Mouse (Mus musculus) erythroblast, adult 5-6 weeks (primary cell): Measurements from ENCODE around the gene Micu1. TPM values are rescaled to one million over a fixed set of nuclear protein-coding genes. Genes with fewer than 3 reads are reported as not detected.
"Not testable (repeated sequence)": the region's sequence is repeated elsewhere in the genome, so short reads cannot be mapped to it uniquely, and the experiment has no call there.

Experiments
- ATAC-seq: replicated peaks from 2 replicates; pipeline ENCODE4 v1.8.0; 2016; ENCODE audit warnings: moderate number of reproducible peaks, mild to moderate bottlenecking, moderate TSS enrichment, inconsistent platforms; ENCODE audit not compliant: poor library complexity, low FRiP score, severe bottlenecking
- total RNA-seq, 2 experiments: library from RNA; stranded (forward) in 1 of 2; stranded (reverse) in 1 of 2; fragments of 150-400 nt in 1 of 2; fragments of 200-764, 138-1000 nt in 1 of 2; gene quantifications; 2 replicates each; pipeline versions ENCODE4 v1.2.3 to v1.2.4; 2015 to 2017; ENCODE audit warnings: low replicate concordance in 2 of 2

Micu1 gene
- total RNA-seq, 2 experiments from 2014 or later, result 59.9 to 62.8 TPM

- peak; percentile 47 for ATAC-seq
Observed at GRCm38 (mm10) chr10:59873206-59873605, 170.9 kb downstream of the Micu1 start.

GRCm38 (mm10) chr10:59873613-59874012 lies 171.3 kb downstream of the Micu1 start:
- ATAC-seq, result peak; percentile 83

GRCm38 (mm10) chr10:59875396-59875795 lies 173.1 kb downstream of the Micu1 start:
- peak; percentile 59 for ATAC-seq

- not testable (repeated sequence) for ATAC-seq
Observed at GRCm38 (mm10) chr10:59876698-59877097, 174.4 kb downstream of the Micu1 start.

GRCm38 (mm10) chr10:59877421-59878117 lies 175.3 kb downstream of the Micu1 start:
- ATAC-seq, result no peak

- ATAC-seq, result peak; percentile 24; the same call in 1 of the 2 replicates
Observed at GRCm38 (mm10) chr10:59878823-59879222, 176.5 kb downstream of the Micu1 start.

- ATAC-seq, result peak; percentile 66
Observed at GRCm38 (mm10) chr10:59879255-59880028, 177.2 kb downstream of the Micu1 start, which contains the start of gene Dnajb12. Gene Dnajb12, plus strand, starts transcription at chr10:59879556.

GRCm38 (mm10) chr10:59880029-59880386 lies 177.7 kb downstream of the Micu1 start:
- peak; percentile 48 for ATAC-seq

GRCm38 (mm10) chr10:59880837-59881236 lies 178.6 kb downstream of the Micu1 start:
- no peak for ATAC-seq

GRCm38 (mm10) chr10:59884327-59885173 lies 182.3 kb downstream of the Micu1 start:
- ATAC-seq, result no peak

- 0 out of 2 replicates have a peak, but pooled peaks have one; percentile 11 for ATAC-seq
Observed at GRCm38 (mm10) chr10:59885174-59886080, 183.2 kb downstream of the Micu1 start.

GRCm38 (mm10) chr10:59886081-59886466 lies 183.8 kb downstream of the Micu1 start:
- ATAC-seq, result no peak

- no peak for ATAC-seq
Observed at GRCm38 (mm10) chr10:59887432-59887831, 185.2 kb downstream of the Micu1 start.

- no peak for ATAC-seq
Observed at GRCm38 (mm10) chr10:59889339-59889738, 187.1 kb downstream of the Micu1 start.

GRCm38 (mm10) chr10:59889953-59890751 lies 187.9 kb downstream of the Micu1 start:
- no peak for ATAC-seq

- peak; percentile 50; the same call in 1 of the 2 replicates for ATAC-seq
Observed at GRCm38 (mm10) chr10:59892977-59893376, 190.7 kb downstream of the Micu1 start.

- ATAC-seq, result peak; percentile 61
Observed at GRCm38 (mm10) chr10:59894251-59895160, 192.2 kb downstream of the Micu1 start.
